8 mouse cellular contexts compared by ENCODE assay signal in genomic region chr12:85305247-85305892, GRCm38 (mm10). TPM values are rescaled to one million over a fixed set of nuclear protein-coding genes. Genes with fewer than 3 reads are reported as not detected.
DNase-seq lines count a peak whose midpoint lies in the region; ATAC-seq lines count a peak whose summit lies in the region.

No protein-coding gene starts in this region.

- intact Hi-C loops in left cerebral cortex, postnatal 10 days (cut with DNase I) = loop anchor here (2.0 kb wide), 1 partner anchor 163 kb away; no protein-coding TSS in a partner anchor

- no peak overlapping the region for H3K4me2 ChIP-seq in intestine, embryonic 14.5 days (ENCODE audit: low read length)

- WGBS in intestine, embryonic 14.5 days = 39% methylated on average over 16 of the region's 16 CpGs

- ATAC-seq in intestine, embryonic 14.5 days (replicated peaks; ENCODE audit: low FRiP score, low TSS enrichment, low read depth) = peak; percentile 50; the same call in 1 of the 2 replicates
- ATAC-seq in megakaryocyte progenitor cell, adult 5-6 weeks (replicated peaks; ENCODE audit: poor library complexity) = peak; percentile 93

- H3K9me3 ChIP-seq in intestine, embryonic 14.5 days (ENCODE audit: control insufficient read depth, low read length) = no peaks in the 10 kb centered on the region

- no peaks in the 10 kb centered on the region for H3K4me1 ChIP-seq in intestine, embryonic 14.5 days (replicated peaks; ENCODE audit: control insufficient read depth, insufficient read depth, low read length)

- no peaks in the 10 kb centered on the region for H3K27me3 ChIP-seq in intestine, embryonic 14.5 days (replicated peaks; ENCODE audit: control insufficient read depth, insufficient read depth, low read length)

- H3K27ac ChIP-seq in intestine, embryonic 14.5 days (ENCODE audit: low read depth) = no peak overlapping the region; the same call in 1 of the 2 replicates

- peak; percentile 95 for DNase-seq in adipocyte (ENCODE audit: low spot score)
- DNase-seq in cerebellum, postnatal 4 days (ENCODE audit: low spot score in 2 of 2) = peak; percentile 71 to 85
- peak; percentile 87 for DNase-seq in gastrocnemius, postnatal 10 days
- peak; percentile 95 for DNase-seq in intestine, embryonic 14.5 days (ENCODE audit: low spot score)
- DNase-seq in left cerebral cortex, postnatal 10 days (ENCODE audit: extremely low spot score in 1 of 2, low spot score in 2 of 2) = peak; percentile 80 to 87
- peak; percentile 83 for DNase-seq in right cerebral cortex, postnatal 14 days
- peak; percentile 85 for DNase-seq in urinary bladder, postnatal 25 days (ENCODE audit: low spot score)

- peaks cover 96% of the 10 kb centered on the region for H3K36me3 ChIP-seq in intestine, embryonic 14.5 days (ENCODE audit: control insufficient read depth, insufficient read depth, low read length)

- H3K4me3 ChIP-seq in intestine, embryonic 14.5 days (ENCODE audit: low read depth, low read length) = no peak overlapping the region

- H3K9ac ChIP-seq in intestine, embryonic 14.5 days (ENCODE audit: low read length) = no peak overlapping the region

RNA-seq across cellular contexts. Expression of gene Zc2hc1c, which starts 17.0 kb away (rescaled TPM):
- total RNA-seq in gastrocnemius, postnatal 10 days (2021) = under 1 TPM; 0.63 TPM
- polyA plus RNA-seq in intestine, embryonic 14.5 days (2014; fragmentation: Nextera tagmentation; extraction: Ambion mirVana) = 2.1 and 2.5 TPM in 2 replicates
- total RNA-seq in left cerebral cortex, postnatal 10 days (2021) = 1 to 10 TPM in 1 of 2 experiments, under 1 TPM in 1; 0.86 to 1.1 TPM
- not detected in 2 replicates for total RNA-seq in megakaryocyte progenitor cell, adult 5-6 weeks (2015)
- not detected in 2 replicates for total RNA-seq in megakaryocyte progenitor cell, adult 5-6 weeks (2017)

RNA-seq across cellular contexts. Expression of gene Acyp1, which starts 17.1 kb away (rescaled TPM):
- total RNA-seq in gastrocnemius, postnatal 10 days (2021) = 10 to 100 TPM; 20.5 to 24.9 TPM
- 52.7 and 53.5 TPM in 2 replicates for polyA plus RNA-seq in intestine, embryonic 14.5 days (2014; fragmentation: Nextera tagmentation; extraction: Ambion mirVana)
- total RNA-seq in left cerebral cortex, postnatal 10 days (2021) = 10 to 100 TPM; 19.2 to 23.1 TPM
- total RNA-seq in megakaryocyte progenitor cell, adult 5-6 weeks (2015) = 52.4 and 52.8 TPM in 2 replicates
- 40.4 and 54.5 TPM in 2 replicates for total RNA-seq in megakaryocyte progenitor cell, adult 5-6 weeks (2017)

RNA-seq across cellular contexts. Expression of gene Nek9, which starts 33.8 kb away (rescaled TPM):
- total RNA-seq in gastrocnemius, postnatal 10 days (2021) = 10 to 100 TPM; 50.5 to 50.7 TPM
- polyA plus RNA-seq in intestine, embryonic 14.5 days (2014; fragmentation: Nextera tagmentation; extraction: Ambion mirVana) = 16.5 and 17.2 TPM in 2 replicates
- total RNA-seq in left cerebral cortex, postnatal 10 days (2021) = 10 to 100 TPM; 24.5 to 26.3 TPM
- 34.0 and 36.1 TPM in 2 replicates for total RNA-seq in megakaryocyte progenitor cell, adult 5-6 weeks (2015)
- total RNA-seq in megakaryocyte progenitor cell, adult 5-6 weeks (2017) = 20.4 and 23.6 TPM in 2 replicates

RNA-seq across cellular contexts. Expression of gene Mlh3, which starts 35.0 kb away (rescaled TPM):
- 10 to 100 TPM in 1 of 2 experiments, 1 to 10 TPM in 1; 8.7 to 10.8 TPM for total RNA-seq in gastrocnemius, postnatal 10 days (2021)
- polyA plus RNA-seq in intestine, embryonic 14.5 days (2014; fragmentation: Nextera tagmentation; extraction: Ambion mirVana) = 8.6 and 9.3 TPM in 2 replicates
- 10 to 100 TPM; 12.6 to 13.1 TPM for total RNA-seq in left cerebral cortex, postnatal 10 days (2021)
- 5.6 and 7.9 TPM in 2 replicates for total RNA-seq in megakaryocyte progenitor cell, adult 5-6 weeks (2015)
- 7.9 and 9.7 TPM in 2 replicates for total RNA-seq in megakaryocyte progenitor cell, adult 5-6 weeks (2017)
